Mouse (Mus musculus) kidney, embryonic 14.5 days (tissue): ENCODE data around the gene Aldh6a1. TPM values are rescaled to one million over a fixed set of nuclear protein-coding genes. Genes with fewer than 3 reads are reported as not detected.

Experiments used
- polyA plus RNA-seq: library from polyadenylated mRNA; unstranded; fragments of >200 nt; fragmentation: Nextera tagmentation; extraction: Ambion mirVana; gene quantifications from 2 replicates; pipeline ENCODE4 v1.2.1, GENCODE M21; 2014

Gene Aldh6a1
- polyA plus RNA-seq, 1 experiment from 2014 or later = 50.2 TPM

Other genes with a start within 250 kb of the Aldh6a1 start
- gene Elmsan1, start 232.1 kb downstream of the Aldh6a1 start, polyA plus RNA-seq = 5.8 and 9.3 TPM in 2 replicates
- 12.8 and 21.1 TPM in 2 replicates for gene Ptgr2, start 165.8 kb downstream of the Aldh6a1 start, polyA plus RNA-seq
- 65.6 and 88.7 TPM in 2 replicates for gene Zfp410, start 134.2 kb downstream of the Aldh6a1 start, polyA plus RNA-seq
- gene Coq6, start 89.3 kb downstream of the Aldh6a1 start, polyA plus RNA-seq = 51.4 and 54.7 TPM in 2 replicates
- 2.9 and 3.7 TPM in 2 replicates for gene Fam161b, start 89.2 kb downstream of the Aldh6a1 start, polyA plus RNA-seq
- 8.3 and 19.6 TPM in 2 replicates for gene Entpd5, start 42.0 kb downstream of the Aldh6a1 start, polyA plus RNA-seq
- 1.1 and 1.9 TPM in 2 replicates for gene Bbof1, start 41.9 kb downstream of the Aldh6a1 start, polyA plus RNA-seq
- gene Rnf113a2, start 33.8 kb downstream of the Aldh6a1 start, polyA plus RNA-seq = 22.1 and 27.2 TPM in 2 replicates
- gene Lin52, start 418 bp upstream of the Aldh6a1 start, polyA plus RNA-seq = 21.0 and 23.2 TPM in 2 replicates
- 0.06 TPM in 1 of 2 replicates, not detected in the other for gene Vsx2, start 118.8 kb upstream of the Aldh6a1 start, polyA plus RNA-seq
- 10.0 and 14.8 TPM in 2 replicates for gene Abcd4, start 166.4 kb upstream of the Aldh6a1 start, polyA plus RNA-seq
- gene Vrtn, start 190.0 kb upstream of the Aldh6a1 start, polyA plus RNA-seq = not detected in 2 replicates
- not detected in 2 replicates for gene Syndig1l, start 247.8 kb upstream of the Aldh6a1 start, polyA plus RNA-seq